Mouse (Mus musculus): ENCODE results near the gene Cpsf3. TPM values are rescaled to one million over a fixed set of nuclear protein-coding genes. Genes with fewer than 3 reads are reported as not detected.

The Cpsf3 gene
- polyA plus RNA-seq, 1 experiment from 2014 or later: 30.3 TPM

DNA sequence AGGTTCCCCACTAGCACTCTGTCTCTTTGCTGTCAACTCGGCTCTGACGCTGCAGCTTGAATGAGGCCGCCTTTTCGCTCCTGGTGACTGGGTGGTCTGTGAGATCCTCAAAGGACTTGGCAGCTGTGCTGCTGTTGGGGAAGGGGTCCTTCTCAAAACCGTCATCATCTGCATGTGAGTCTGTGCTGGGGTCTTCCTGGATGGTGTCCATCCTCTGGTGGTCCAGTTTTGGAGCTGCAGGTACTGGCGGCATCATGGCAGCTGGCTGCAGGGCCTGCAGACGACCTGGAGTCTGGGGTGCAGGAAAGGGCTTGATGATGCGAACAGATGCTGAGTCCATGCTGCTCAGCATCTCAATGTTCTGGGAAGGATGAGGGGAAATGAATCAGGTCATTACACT is 40.1 kb downstream of the Cpsf3 start:
- WGBS (ENCODE audit: insufficient replicate concordance): 88% methylated on average over 8 of the region's 8 CpGs
- Histone ChIP-seq H3K9me3 (ENCODE audit: low read length) (no peaks in the 10 kb centered on the region), H3K9ac (replicated peaks) (no peak overlapping the region), H3K4me2 (ENCODE audit: low read depth, low read length) (no peak overlapping the region), H3K27me3 (ENCODE audit: insufficient read depth, low read length) (no peaks in the 10 kb centered on the region), H3K36me3 (replicated peaks; ENCODE audit: insufficient read depth, low read length) (peaks cover 59% of the 10 kb centered on the region), H3K4me3 (ENCODE audit: low read depth, low read length) (no peak overlapping the region), H3K4me1 (ENCODE audit: insufficient read depth) (0 out of 2 replicates have a peak, but pooled peaks cover 3% of the 10 kb centered on the region), H3K27ac (ENCODE audit: low read depth) (no peak overlapping the region)
- ATAC-seq: no peak
- DNase-seq: no peak
- no peak for TF ChIP-seq CTCF (IDR thresholded peaks at IDR 0.05; ENCODE audit: low read depth)
- no peak for TF ChIP-seq EP300 (IDR thresholded peaks at IDR 0.05; ENCODE audit: low read depth)

DNA sequence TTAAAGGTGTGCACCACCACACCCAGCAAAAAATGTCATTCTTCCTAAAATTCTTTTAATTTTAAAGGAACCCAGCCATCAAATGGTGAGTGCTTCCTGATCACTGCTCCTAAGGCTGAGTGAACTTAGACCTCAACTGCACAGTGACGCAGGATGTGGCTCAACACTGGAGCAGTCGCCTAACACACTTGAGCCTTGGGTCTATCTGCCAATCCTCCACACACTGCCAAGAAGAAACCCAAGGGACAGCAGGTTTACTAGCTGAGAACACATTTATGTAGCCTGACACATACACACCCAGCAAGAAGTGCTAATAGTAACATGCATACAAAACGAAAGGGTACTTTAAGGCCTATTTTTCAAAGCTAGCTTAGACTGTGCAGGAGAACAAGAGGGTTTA is 41.1 kb downstream of the Cpsf3 start:
- no peaks in the 10 kb centered on the region for H3K4me1 ChIP-seq (ENCODE audit: insufficient read depth)
- TF ChIP-seq EP300 (IDR thresholded peaks at IDR 0.05; ENCODE audit: low read depth): no peak
- no peak for TF ChIP-seq CTCF (IDR thresholded peaks at IDR 0.05; ENCODE audit: low read depth)
- H3K4me2 ChIP-seq (ENCODE audit: low read depth, low read length): no peak overlapping the region
- ATAC-seq (no peak), DNase-seq (no peak)
- H3K9me3 ChIP-seq (ENCODE audit: low read length): no peaks in the 10 kb centered on the region
- H3K27me3 ChIP-seq (ENCODE audit: insufficient read depth, low read length): no peaks in the 10 kb centered on the region
- 83% methylated on average over 3 of the region's 3 CpGs for WGBS (ENCODE audit: insufficient replicate concordance)
- peaks cover 57% of the 10 kb centered on the region for H3K36me3 ChIP-seq (replicated peaks; ENCODE audit: insufficient read depth, low read length)
- no peak overlapping the region for H3K9ac ChIP-seq (replicated peaks)
- H3K27ac ChIP-seq (ENCODE audit: low read depth): no peak overlapping the region
- H3K4me3 ChIP-seq (ENCODE audit: low read depth, low read length): no peak overlapping the region

DNA sequence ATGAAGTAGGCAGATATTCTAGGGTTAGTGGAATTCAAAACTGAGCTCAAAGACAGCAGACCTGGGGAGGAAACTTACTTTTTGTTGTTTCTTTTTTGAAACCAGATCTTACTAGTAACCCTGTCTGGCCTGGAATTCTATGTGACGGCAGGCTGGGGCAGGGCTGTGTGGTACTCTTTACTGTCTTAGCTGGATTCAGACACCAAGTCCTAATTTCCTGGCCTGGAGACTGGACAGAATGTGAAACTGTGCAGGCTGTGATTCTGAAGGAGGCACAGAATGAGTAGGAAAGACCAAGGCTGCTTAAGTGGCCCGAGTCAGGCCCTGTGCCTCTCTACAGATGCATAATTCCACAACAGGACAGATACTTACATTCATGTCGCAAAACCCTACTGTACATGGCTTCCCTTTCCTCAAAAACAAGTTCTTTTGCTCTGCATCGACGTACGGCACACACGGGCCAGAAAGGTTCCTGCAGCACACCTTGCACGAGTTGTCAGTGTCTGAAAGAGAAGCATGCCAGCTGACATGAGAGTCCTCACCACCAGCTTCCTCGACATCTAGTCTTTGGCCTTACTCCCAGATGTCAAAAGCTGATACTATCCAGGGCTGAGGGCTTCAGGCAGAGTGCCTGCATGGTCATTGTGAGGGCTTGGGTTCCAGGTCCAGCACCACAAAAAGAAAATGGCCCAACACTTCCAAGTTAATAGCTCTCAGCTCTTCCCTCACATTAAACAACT is 44.6 kb downstream of the Cpsf3 start:
- Histone ChIP-seq H3K9me3 (ENCODE audit: low read length) (no peaks in the 10 kb centered on the region), H3K4me2 (ENCODE audit: low read depth, low read length) (no peak overlapping the region), H3K36me3 (replicated peaks; ENCODE audit: insufficient read depth, low read length) (peaks cover 63% of the 10 kb centered on the region), H3K27ac (ENCODE audit: low read depth) (no peak overlapping the region), H3K4me1 (ENCODE audit: insufficient read depth) (no peaks in the 10 kb centered on the region), H3K9ac (replicated peaks) (no peak overlapping the region), H3K27me3 (ENCODE audit: insufficient read depth, low read length) (no peaks in the 10 kb centered on the region), H3K4me3 (ENCODE audit: low read depth, low read length) (no peak overlapping the region)
- WGBS (ENCODE audit: insufficient replicate concordance): 88% methylated on average over 9 of the region's 9 CpGs
- DNase-seq (no peak), ATAC-seq (no peak)
- TF ChIP-seq EP300 (IDR thresholded peaks at IDR 0.05; ENCODE audit: low read depth) (no peak), CTCF (IDR thresholded peaks at IDR 0.05; ENCODE audit: low read depth) (no peak)

DNA sequence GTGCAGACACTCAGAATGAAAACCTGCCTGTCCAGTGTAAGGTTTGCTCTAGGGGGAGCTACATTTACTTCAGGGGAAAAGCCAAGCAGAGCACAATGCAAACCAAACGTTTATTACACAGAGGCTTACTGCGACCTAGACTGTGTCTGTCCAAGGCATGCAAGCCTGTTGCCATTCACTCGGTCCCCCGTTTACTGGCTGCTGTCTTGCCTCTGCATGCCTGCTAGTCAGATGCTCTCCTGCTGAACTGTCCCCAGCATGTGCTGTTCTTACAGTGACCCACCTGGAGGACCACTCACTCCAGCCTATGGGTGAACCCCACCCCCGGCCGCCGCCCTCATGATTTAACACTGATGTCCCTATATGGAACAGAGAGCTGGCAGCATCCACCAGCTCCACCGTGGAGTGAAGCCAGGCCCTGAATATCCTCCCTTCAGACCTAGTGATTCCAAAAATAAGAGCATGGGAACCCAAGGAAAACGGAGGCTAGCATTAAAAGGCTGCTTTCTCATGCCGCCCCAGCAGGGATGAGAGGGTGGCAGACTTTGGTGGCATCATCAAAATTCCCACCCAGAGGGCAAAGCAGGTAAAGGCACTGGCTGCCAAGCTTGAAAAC is 45.9 kb downstream of the Cpsf3 start:
- Histone ChIP-seq H3K4me2 (ENCODE audit: low read depth, low read length) (no peak overlapping the region), H3K36me3 (replicated peaks; ENCODE audit: insufficient read depth, low read length) (peaks cover 65% of the 10 kb centered on the region), H3K9ac (replicated peaks) (no peak overlapping the region), H3K27ac (ENCODE audit: low read depth) (no peak overlapping the region), H3K4me1 (ENCODE audit: insufficient read depth) (no peaks in the 10 kb centered on the region), H3K27me3 (ENCODE audit: insufficient read depth, low read length) (no peaks in the 10 kb centered on the region), H3K9me3 (ENCODE audit: low read length) (no peaks in the 10 kb centered on the region), H3K4me3 (ENCODE audit: low read depth, low read length) (no peak overlapping the region)
- ATAC-seq (no peak), DNase-seq (no peak)
- WGBS (ENCODE audit: insufficient replicate concordance): 87% methylated on average over 10 of the region's 10 CpGs
- TF ChIP-seq EP300 (IDR thresholded peaks at IDR 0.05; ENCODE audit: low read depth) (no peak), CTCF (IDR thresholded peaks at IDR 0.05; ENCODE audit: low read depth) (no peak)

DNA sequence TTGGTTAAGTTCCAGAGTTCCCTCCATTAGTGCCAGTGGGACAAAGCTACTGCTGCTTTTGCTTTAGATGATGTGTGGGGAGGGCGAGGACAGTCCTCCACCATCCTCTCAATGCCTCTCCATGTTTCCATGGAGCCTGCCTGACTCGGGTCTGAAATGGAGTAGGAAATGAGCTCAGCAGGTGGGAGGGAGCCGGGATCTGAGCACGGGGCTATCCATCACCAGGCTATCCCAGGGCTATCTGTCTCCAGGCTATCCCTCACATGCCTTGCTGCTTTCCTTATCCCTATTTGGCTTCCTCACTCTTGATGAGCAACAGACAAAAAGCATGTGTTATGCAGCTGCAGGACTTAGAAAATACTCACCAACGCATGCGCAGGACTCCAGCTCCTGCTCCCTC is 46.5 kb downstream of the Cpsf3 start:
- TF ChIP-seq EP300 (IDR thresholded peaks at IDR 0.05; ENCODE audit: low read depth): no peak
- TF ChIP-seq CTCF (IDR thresholded peaks at IDR 0.05; ENCODE audit: low read depth): no peak
- no peak overlapping the region for H3K9ac ChIP-seq (replicated peaks)
- peaks cover 65% of the 10 kb centered on the region for H3K36me3 ChIP-seq (replicated peaks; ENCODE audit: insufficient read depth, low read length)
- H3K27me3 ChIP-seq (ENCODE audit: insufficient read depth, low read length): no peaks in the 10 kb centered on the region
- 82% methylated on average over 6 of the region's 6 CpGs for whole genome bisulfite sequencing (ENCODE audit: insufficient replicate concordance)
- H3K9me3 ChIP-seq (ENCODE audit: low read length): no peaks in the 10 kb centered on the region
- no peak overlapping the region for H3K4me2 ChIP-seq (ENCODE audit: low read depth, low read length)
- ATAC-seq: no peak
- no peak overlapping the region for H3K27ac ChIP-seq (ENCODE audit: low read depth)
- no peak overlapping the region for H3K4me3 ChIP-seq (ENCODE audit: low read depth, low read length)
- H3K4me1 ChIP-seq (ENCODE audit: insufficient read depth): no peaks in the 10 kb centered on the region
- no peak for DNase-seq

DNA sequence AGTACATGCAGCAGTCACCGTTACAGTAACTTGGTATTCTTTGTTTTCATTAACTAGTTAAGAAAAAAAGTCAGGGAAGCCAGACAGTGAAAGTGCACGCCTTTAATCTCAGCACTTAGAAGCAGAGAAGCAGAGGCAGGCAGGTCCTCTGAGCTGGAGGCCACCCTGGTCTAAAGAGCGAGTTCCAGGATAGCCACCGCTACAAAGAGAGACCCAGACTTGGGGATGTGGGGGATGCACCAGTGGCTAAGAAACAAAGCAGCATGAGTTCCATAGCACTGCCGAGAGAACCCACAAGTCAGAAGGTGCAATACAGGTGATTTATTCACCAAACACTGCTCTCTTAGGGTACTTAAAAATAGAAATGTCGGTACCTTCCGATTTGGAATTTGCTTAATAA is 47.8 kb downstream of the Cpsf3 start:
- TF ChIP-seq EP300 (IDR thresholded peaks at IDR 0.05; ENCODE audit: low read depth) (no peak), CTCF (IDR thresholded peaks at IDR 0.05; ENCODE audit: low read depth) (no peak)
- H3K4me1 ChIP-seq (ENCODE audit: insufficient read depth): no peaks in the 10 kb centered on the region
- H3K27me3 ChIP-seq (ENCODE audit: insufficient read depth, low read length): no peaks in the 10 kb centered on the region
- no peak for DNase-seq
- 87% methylated on average over 7 of the region's 7 CpGs for WGBS (ENCODE audit: insufficient replicate concordance)
- no peak for ATAC-seq
- no peak overlapping the region for H3K4me3 ChIP-seq (ENCODE audit: low read depth, low read length)
- H3K9ac ChIP-seq (replicated peaks): no peak overlapping the region
- H3K4me2 ChIP-seq (ENCODE audit: low read depth, low read length): no peak overlapping the region
- peaks cover 61% of the 10 kb centered on the region for H3K36me3 ChIP-seq (replicated peaks; ENCODE audit: insufficient read depth, low read length)
- no peak overlapping the region for H3K27ac ChIP-seq (ENCODE audit: low read depth)
- H3K9me3 ChIP-seq (ENCODE audit: low read length): no peaks in the 10 kb centered on the region
